Mouse (Mus musculus) midbrain, postnatal 0 days (tissue): ENCODE data around the gene Lmo2. TPM values are rescaled to one million over a fixed set of nuclear protein-coding genes. Genes with fewer than 3 reads are reported as not detected.
A peak's percentile ranks its signal among the peaks of the same experiment; 100 is the strongest.

Source experiments
- ATAC-seq: fragments of 200-750 bp; cut with Nextera tagmentation; 2 replicates; pipeline ENCODE4 v1.8.0; 2017; ENCODE audit warnings: moderate number of reproducible peaks, mild to moderate bottlenecking, moderate TSS enrichment, moderate library complexity; ENCODE audit not compliant: low FRiP score
- DNase-seq: peaks from one replicate; pipeline ENCODE4 v3.0.0-alpha.2; 2015; ENCODE audit warnings: low spot score
- H3K27ac ChIP-seq: fragments of 300-500 bp; sonication (generic); 2 replicates; pipeline ENCODE4 v1.5.1; 2014; ENCODE audit warnings: low read depth, mild to moderate bottlenecking, low read length, mixed read lengths
- H3K27me3 ChIP-seq: fragments of 300-500 bp; sonication (generic); 2 replicates; pipeline ENCODE4 v1.6.1; 2014; ENCODE audit warnings: low read length, control low read depth, mixed read lengths; ENCODE audit not compliant: insufficient read depth
- H3K36me3 ChIP-seq: fragments of 300-500 bp; sonication (generic); 2 replicates; pipeline ENCODE4 v1.6.1; 2014; ENCODE audit warnings: low read length, control low read depth, mixed read lengths; ENCODE audit not compliant: insufficient read depth
- H3K4me1 ChIP-seq: fragments of 300-500 bp; sonication (generic); 2 replicates; pipeline ENCODE4 v1.6.1; 2014; ENCODE audit warnings: mild to moderate bottlenecking, control low read depth, antibody characterized with exemption, low read length, mixed read lengths; ENCODE audit not compliant: insufficient read depth
- H3K4me2 ChIP-seq: fragments of 300-500 bp; sonication (generic); 2 replicates; pipeline ENCODE4 v1.6.1; 2014; ENCODE audit warnings: low read depth, mild to moderate bottlenecking, low read length, mixed read lengths; ENCODE audit not compliant: poor library complexity, severe bottlenecking
- H3K4me3 ChIP-seq: fragments of 300-500 bp; sonication (generic); 2 replicates; pipeline ENCODE4 v1.5.1; 2014; ENCODE audit warnings: low read depth, mild to moderate bottlenecking, low read length, moderate library complexity
- H3K9ac ChIP-seq: fragments of 300-500 bp; sonication (generic); replicated peaks from 2 replicates; pipeline ENCODE4 v1.6.1; 2014; ENCODE audit warnings: mild to moderate bottlenecking, low read length, moderate library complexity, mixed read lengths; ENCODE audit not compliant: poor library complexity, severe bottlenecking
- H3K9me3 ChIP-seq: fragments of 300-500 bp; sonication (generic); 2 replicates; pipeline ENCODE4 v1.6.1; 2016; ENCODE audit warnings: low read length, control low read depth
- CTCF ChIP-seq: IDR thresholded peaks from 2 replicates; pipeline ENCODE4 v1.5.1; 2016; ENCODE audit warnings: antibody characterized with exemption, mild to moderate bottlenecking
- WGBS: fragments of 180-500 bp; shearing (Covaris S2); extraction: QIAGEN DNeasy Blood & Tissue Kit; methylation state at CpG from one replicate; pipeline ENCODE4 v1.1.7; 2014; 5-methylcytosine and 5-hydroxymethylcytosine counted together
- polyA plus RNA-seq: library from polyadenylated mRNA; unstranded; fragments of >200 nt; fragmentation: Nextera tagmentation; extraction: Ambion mirVana; gene quantifications from 2 replicates; pipeline ENCODE4 v1.2.1, GENCODE M21; 2015
- total RNA-seq: library from RNA; depleted of rRNA; stranded (reverse); fragments of >200 nt; gene quantifications from 2 replicates; pipeline ENCODE4 v1.2.3, GENCODE M21; 2014

Lmo2 gene
- total and polyA plus RNA-seq, 2 experiments from 2014 or later, result 16.1 to 22.9 TPM

DNA sequence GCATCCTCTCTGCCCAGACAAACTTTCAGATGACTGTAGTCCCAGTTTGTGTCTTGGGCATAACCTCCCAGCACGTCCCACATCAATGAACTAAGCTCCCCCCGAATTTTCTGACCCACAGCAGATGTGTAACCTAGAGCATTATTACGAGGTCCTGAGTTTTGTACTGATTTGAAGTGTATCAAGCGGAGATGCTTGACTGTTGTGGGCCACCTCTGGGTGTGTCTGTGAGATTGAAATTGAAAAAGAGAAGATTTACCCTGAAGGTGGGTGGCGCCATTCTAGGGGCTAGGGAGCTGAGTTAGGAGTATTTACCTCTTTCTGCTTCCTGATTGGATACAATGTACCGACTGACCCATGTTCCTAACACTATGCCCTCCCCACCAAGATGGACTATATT, 31.9 kb downstream of the Lmo2 start:
- DNase-seq (no peak), ATAC-seq (no peak)
- Histone ChIP-seq H3K4me2 (no peak overlapping the region), H3K27me3 (no peaks in the 10 kb centered on the region), H3K4me3 (no peak overlapping the region), H3K27ac (no peak overlapping the region), H3K9ac (no peak overlapping the region), H3K4me1 (0 out of 2 replicates have a peak, but pooled peaks cover 3% of the 10 kb centered on the region), H3K36me3 (no peaks in the 10 kb centered on the region), H3K9me3 (no peaks in the 10 kb centered on the region)
- TF ChIP-seq CTCF, result no peak
- 85% methylated on average over 6 of the region's 6 CpGs for WGBS

DNA sequence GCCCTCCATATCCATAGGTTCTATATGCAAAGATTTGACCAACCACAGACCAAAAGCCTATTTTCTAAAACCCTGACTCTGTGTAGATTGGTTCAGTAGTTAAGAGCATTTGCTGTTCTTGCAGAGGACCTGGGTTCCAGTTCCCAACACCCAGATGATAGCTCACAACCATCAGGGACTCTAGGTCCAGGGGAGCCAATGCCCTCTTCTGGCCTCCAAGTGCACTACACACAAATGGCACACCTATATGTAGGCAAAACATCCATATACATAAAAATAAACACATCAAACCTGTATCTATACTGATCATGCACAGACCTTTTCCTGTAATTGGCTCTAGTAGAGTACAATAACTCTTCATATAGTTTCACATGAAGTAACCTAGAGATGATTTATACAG, 33.5 kb downstream of the Lmo2 start:
- peak; percentile 35 for TF ChIP-seq CTCF

DNA sequence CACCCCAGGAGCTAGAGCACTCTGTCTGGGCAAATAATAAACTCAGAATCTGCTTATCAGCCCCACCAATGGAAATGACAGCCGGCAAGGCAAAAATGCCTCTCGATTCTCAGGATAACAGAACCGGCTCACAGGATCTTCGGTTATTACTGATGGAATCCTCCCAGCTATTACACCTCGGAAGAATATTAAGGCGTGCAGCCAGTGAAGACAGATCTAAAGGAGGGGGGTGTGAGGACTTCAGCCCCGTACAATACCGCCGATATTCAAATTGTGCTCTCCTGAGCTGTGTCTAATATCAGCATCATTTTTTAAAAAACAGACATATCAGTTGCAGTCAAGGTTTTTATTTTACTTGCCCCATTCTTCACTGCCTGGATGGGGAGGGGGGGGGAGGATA, 34.4 kb downstream of the Lmo2 start:
- H3K27ac ChIP-seq, result peak overlapping the region; percentile 67

More for the DNA sequence above, 33.5 kb downstream of the Lmo2 start:
- Histone ChIP-seq H3K4me1 (0 out of 2 replicates have a peak, but pooled peaks cover 3% of the 10 kb centered on the region), H3K36me3 (no peaks in the 10 kb centered on the region), H3K27ac (no peak overlapping the region), H3K4me3 (no peak overlapping the region), H3K9me3 (no peaks in the 10 kb centered on the region), H3K27me3 (no peaks in the 10 kb centered on the region), H3K9ac (no peak overlapping the region), H3K4me2 (no peak overlapping the region)
- DNase-seq (no peak), ATAC-seq (no peak)

DNA sequence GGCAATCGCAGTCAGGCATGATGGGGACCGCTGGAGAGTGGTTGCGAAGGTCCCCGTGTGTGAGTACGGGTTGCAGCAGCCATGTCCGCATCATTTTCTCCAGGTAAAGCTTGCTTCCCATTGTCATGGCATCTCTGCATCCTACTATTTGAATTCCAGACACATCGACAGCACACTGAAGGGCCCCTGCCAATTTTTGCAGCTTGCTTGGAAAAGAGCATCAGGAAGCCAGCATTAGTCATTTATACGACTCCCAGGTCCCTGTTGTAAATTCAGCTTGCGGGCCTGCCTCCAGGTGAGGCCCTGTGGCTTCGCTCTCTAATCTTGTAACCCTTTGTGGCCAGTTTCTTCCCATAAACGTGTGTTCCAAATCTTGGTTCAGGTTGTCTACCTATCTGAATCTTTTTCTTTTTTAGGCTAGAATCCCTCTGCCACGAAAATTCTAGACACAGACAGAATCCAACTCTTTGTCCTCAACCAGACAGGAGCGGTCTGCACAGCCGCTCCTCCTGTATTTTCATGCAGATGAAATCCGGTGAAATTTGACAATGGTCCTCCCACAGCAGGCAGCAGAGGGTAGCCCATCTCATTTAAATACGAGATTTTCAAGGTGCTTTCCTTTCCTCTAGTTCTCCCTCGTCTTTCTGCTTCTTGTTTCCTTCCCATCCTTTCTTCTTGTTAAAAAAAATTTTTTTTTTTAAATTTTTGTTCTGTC, 35.0 kb downstream of the Lmo2 start:
- peak overlapping the region; percentile 35 for H3K4me2 ChIP-seq
- DNase-seq, result peak; percentile 43
- H3K27ac ChIP-seq, result peak overlapping the region; percentile 67
- peak; percentile 76 for ATAC-seq
- WGBS, result 18% methylated on average over 17 of the region's 17 CpGs
- 0 out of 2 replicates have a peak, but pooled peaks cover 3% of the 10 kb centered on the region for H3K4me1 ChIP-seq
- H3K9me3 ChIP-seq, result no peaks in the 10 kb centered on the region
- peak overlapping the region; percentile 55 for H3K9ac ChIP-seq
- TF ChIP-seq CTCF, result no peak
- H3K27me3 ChIP-seq, result no peaks in the 10 kb centered on the region
- no peaks in the 10 kb centered on the region for H3K36me3 ChIP-seq
- H3K4me3 ChIP-seq, result peak overlapping the region; percentile 17; the same call in 1 of the 2 replicates

More for the DNA sequence above, 34.4 kb downstream of the Lmo2 start:
- 33% methylated on average over 9 of the region's 9 CpGs for WGBS
- H3K4me3 ChIP-seq, result peak overlapping the region; percentile 17; the same call in 1 of the 2 replicates
- TF ChIP-seq CTCF, result no peak
- DNase-seq (no peak), ATAC-seq (peak; percentile 76; the same call in 1 of the 2 replicates)
- H3K4me2 ChIP-seq, result peak overlapping the region; percentile 35
- no peaks in the 10 kb centered on the region for H3K9me3 ChIP-seq
- peak overlapping the region; percentile 55; the same call in 1 of the 2 replicates for H3K9ac ChIP-seq
- 0 out of 2 replicates have a peak, but pooled peaks cover 3% of the 10 kb centered on the region for H3K4me1 ChIP-seq
- no peaks in the 10 kb centered on the region for H3K27me3 ChIP-seq
- no peaks in the 10 kb centered on the region for H3K36me3 ChIP-seq

DNA sequence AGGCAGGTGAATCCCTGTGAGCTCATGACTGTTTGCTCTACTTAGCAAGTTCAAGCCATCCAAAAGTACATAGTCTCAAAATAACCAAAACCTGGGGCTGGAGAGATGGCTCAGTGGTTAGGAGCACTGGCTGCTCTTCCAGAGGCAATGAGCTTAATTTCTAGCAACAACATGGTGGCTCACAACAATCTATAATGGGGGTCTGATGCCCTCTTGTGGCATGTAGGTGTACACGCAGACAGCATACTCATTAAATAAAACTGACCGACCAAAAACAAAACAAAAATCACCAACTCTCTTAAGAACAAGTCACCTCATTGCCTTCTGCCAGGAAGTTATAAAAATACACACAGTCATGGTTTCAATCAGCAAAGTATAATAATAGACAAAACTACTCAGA, 43.3 kb downstream of the Lmo2 start:
- Histone ChIP-seq H3K9me3 (no peaks in the 10 kb centered on the region), H3K27ac (no peak overlapping the region), H3K4me1 (no peaks in the 10 kb centered on the region), H3K36me3 (no peaks in the 10 kb centered on the region), H3K9ac (no peak overlapping the region), H3K27me3 (no peaks in the 10 kb centered on the region), H3K4me2 (no peak overlapping the region), H3K4me3 (no peak overlapping the region)
- peak; percentile 69 for DNase-seq
- WGBS, result 35% methylated on average over 2 of the region's 2 CpGs
- ATAC-seq, result no peak
- TF ChIP-seq CTCF, result peak; percentile 84

DNA sequence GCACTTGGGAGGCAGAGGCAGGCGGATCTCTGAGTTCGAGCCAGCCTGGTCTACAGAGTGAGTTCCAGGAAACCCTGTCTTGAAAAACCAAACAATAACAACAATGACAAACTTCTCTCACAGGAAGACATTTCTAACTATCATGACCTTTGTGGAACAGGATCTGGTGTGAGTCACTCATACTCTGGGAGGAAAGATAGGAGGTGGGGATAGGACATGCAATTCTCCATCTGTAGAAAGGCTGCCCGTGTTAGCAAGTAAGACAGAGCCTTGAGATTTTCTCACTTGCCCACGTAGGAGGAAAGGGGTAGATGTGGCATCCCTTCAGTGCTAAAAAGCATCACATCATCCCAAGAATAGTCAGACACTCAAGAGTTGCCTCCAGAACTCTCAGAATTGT, 44.1 kb downstream of the Lmo2 start:
- WGBS, result 80% methylated on average over 4 of the region's 4 CpGs
- ATAC-seq, result no peak
- Histone ChIP-seq H3K36me3 (no peaks in the 10 kb centered on the region), H3K4me3 (no peak overlapping the region), H3K4me1 (no peaks in the 10 kb centered on the region), H3K4me2 (no peak overlapping the region), H3K27me3 (no peaks in the 10 kb centered on the region), H3K9ac (no peak overlapping the region), H3K27ac (no peak overlapping the region), H3K9me3 (no peaks in the 10 kb centered on the region)
- no peak for TF ChIP-seq CTCF
- DNase-seq, result no peak
